Mouse (Mus musculus): ENCODE data around the gene Farp1.
"Not testable (repeated sequence)": the region's sequence is repeated elsewhere in the genome, so short reads cannot be mapped to it uniquely, and the experiment has no call there.

Farp1 gene

DNA sequence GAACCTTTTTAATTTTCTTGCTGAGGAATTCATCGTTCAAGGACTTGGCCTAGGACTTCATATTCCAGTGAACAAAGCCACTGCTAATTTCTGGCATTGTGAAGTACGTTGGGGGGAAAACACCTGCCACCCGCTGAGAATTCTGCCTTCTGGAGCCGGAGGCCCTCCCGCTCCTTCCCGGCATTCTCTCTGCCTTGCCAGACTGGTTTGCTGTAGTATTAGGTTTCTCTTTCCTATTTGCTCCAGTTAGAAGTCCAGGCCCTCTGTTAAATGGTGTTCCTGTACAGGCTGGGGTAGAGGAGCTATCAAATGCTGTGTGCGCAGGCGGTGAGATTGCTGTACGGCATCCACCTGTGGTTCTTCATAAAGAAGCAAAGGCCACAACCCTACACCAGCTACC lies 68.5 kb downstream of the Farp1 start:
- DNase-seq (ENCODE audit: extremely low read depth, low read depth): no peak

GRCm38 (mm10) chr14:121104760-121105329 lies 69.8 kb downstream of the Farp1 start:
- no peak for DNase-seq (ENCODE audit: extremely low read depth, low read depth)

DNA sequence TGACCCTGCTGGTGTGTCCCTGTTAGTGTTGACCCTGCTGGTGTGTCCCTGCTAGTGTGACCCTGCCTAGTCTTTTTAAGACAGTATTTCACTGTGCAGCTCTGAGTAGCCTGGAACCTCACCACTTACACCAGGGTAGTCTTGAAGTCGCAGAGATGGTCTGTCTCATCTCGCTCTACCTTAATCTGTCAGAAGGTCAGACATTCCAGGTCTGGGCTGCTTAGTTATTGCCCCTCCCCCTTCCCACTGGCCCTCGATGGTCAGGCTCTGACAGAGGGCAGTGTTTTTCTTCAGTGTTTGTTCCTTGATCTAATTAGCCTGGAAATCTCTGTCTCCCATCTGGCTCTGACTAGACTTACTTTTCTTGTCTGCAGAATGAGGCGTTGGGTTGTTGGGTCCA lies 71.9 kb downstream of the Farp1 start:
- DNase-seq (ENCODE audit: extremely low read depth, low read depth): no peak

- DNase-seq (ENCODE audit: extremely low read depth, low read depth): no peak
These were observed 72.8 kb downstream of the Farp1 start for GRCm38 (mm10) chr14:121107707-121108285.

DNA sequence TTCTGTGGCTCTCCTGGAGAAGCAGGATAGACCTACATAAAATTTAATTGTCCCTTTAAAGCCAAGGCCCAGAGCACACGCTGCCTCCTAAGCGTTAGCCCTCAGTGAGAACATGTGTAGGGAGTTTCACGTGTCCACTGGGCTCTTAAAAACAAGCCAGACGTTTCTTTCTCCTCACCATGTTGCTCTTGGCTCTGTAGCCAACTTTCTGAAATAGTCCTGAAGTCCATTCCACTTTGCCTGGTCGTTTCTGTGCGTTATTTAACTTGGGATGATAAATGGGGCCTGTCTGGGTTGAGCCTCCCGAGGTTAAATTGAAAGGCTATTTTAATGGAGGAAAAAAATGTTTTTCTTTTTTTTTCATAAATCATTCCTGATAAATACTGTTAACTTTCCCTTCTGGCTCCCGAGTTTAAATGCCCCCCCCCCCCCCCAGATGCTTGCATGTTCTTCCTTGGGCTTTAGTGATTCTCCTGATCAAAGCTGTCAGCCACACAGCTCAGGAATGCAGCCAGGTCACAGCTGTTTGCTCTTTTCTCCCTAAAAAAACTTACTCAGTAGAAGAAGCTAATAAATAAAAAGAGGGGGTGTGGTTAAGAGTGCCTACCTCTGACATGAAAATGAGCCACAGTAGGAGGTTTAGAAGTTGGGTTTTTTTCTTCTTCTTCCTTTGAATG lies 73.6 kb downstream of the Farp1 start:
- no peak for DNase-seq (ENCODE audit: extremely low read depth, low read depth)

GRCm38 (mm10) chr14:121109116-121109504 lies 74.1 kb downstream of the Farp1 start:
- no peak for DNase-seq (ENCODE audit: extremely low read depth, low read depth)

DNA sequence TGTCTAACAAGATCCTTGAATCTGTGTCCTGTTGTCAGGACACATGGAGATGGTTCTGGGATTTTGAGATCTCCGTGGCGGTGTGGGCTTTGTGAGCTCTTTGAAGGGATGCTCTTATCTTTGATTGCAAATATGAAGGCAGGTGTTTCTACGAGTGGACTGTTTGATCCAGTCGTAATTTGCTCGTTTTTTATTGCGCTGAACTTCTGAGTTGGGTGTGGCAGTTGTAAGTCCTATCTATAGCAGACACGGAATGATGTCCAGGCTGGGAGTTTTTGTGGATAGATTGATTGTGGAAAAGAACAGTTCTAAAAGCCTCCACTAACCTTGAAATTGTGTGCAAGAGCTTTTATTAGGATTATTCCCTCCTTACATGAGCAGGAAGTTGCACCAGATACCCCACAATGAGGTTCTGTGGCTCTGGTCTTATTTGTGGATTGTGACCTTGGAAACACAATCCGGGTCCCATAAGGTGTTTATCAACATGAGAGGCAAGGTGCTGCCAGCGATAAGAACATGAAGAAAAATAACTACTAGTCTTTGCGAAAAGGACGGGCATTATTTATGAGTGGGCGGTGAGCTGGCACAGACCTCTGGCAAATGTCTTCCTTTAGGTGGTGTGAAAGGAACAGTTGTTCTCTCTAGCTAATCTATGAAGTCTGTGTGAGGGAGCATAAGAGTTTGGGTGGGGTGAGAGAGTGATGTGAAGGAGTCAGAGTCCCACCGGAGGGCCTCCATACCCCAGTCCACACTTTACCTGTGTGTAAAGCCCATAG lies 75.7 kb downstream of the Farp1 start:
- DNase-seq (ENCODE audit: extremely low read depth, low read depth): no peak

GRCm38 (mm10) chr14:121112061-121112460 lies 77.1 kb downstream of the Farp1 start:
- no peak for DNase-seq (ENCODE audit: extremely low read depth, low read depth)

GRCm38 (mm10) chr14:121113785-121114184 lies 78.8 kb downstream of the Farp1 start:
- DNase-seq (ENCODE audit: extremely low read depth, low read depth): no peak

- DNase-seq (ENCODE audit: extremely low read depth, low read depth): no peak
These were observed 81.7 kb downstream of the Farp1 start for GRCm38 (mm10) chr14:121116696-121117095.

DNA sequence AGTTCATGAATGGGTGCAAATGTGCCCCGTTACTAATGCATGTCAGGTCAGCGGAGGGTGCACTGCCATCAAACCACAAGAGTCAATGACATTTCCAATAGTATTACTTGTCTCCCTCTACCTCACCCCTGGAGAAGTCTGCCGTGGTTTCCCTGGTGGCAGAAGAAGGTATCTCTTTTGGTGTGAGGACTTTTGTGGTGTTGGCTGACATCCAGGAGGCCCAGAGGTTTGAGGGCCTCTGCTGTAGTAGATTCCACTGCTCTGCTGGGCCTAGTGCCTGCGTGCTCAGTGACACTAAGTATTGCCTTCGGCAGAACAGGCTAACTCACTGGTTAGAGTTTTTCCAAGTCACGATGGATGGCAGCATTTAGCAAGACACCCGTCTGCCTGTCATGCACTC lies 83.9 kb downstream of the Farp1 start:
- DNase-seq (ENCODE audit: extremely low read depth, low read depth): no peak

- DNase-seq (ENCODE audit: extremely low read depth, low read depth): no peak
These were observed 86.7 kb downstream of the Farp1 start for GRCm38 (mm10) chr14:121121664-121122063.

DNA sequence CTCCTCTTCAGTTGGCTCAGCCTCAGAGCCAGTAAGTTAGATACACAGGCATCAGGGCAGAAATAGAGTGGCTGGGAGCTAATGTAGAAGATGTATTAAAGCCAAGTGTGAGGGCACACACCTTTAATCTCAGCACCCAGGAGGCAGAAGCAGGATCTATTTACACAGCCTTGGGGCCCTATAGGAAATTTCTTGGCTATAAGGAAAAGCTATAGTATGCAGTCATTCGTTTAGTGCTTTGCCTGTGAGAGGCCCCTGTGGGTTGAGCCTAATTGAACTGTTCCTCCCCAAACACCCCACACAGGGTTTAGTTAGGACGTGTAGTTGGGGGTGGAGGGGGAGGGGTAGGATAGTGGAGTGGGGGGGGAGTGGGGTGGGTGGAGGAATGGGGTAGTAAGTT lies 87.9 kb downstream of the Farp1 start:
- no peak for DNase-seq (ENCODE audit: extremely low read depth, low read depth)

DNA sequence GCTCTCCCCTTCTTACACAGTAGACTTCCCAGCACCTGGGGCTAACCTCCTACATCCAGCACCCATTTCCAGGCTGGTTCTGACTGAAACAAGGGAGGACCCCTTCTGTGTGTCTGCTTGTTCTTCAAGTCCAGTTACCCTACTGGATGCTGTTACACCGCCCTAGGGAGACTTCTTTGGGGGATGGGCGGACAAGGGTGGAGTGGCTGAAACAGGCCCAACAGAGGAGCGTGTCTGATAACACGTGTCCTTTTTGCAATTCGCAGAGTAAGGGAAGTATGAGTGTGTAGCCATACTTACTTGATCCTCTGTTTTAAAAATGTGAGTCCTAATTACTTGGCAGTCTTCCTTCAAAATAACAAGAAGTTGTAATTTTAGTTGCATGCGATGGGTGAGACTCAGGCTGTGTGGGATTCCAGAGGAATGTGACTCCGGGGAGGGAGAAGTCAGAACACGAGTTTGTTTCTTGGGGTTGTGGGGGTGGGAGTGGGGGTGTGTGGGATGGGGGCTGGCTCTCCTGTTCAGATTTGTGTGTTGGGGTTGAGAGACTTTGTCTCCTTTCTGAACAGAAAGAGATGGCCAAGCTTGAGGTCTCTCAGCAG lies 89.5 kb downstream of the Farp1 start:
- DNase-seq (ENCODE audit: extremely low read depth, low read depth): no peak

GRCm38 (mm10) chr14:121125651-121126050 lies 90.7 kb downstream of the Farp1 start:
- no peak for DNase-seq (ENCODE audit: extremely low read depth, low read depth)

DNA sequence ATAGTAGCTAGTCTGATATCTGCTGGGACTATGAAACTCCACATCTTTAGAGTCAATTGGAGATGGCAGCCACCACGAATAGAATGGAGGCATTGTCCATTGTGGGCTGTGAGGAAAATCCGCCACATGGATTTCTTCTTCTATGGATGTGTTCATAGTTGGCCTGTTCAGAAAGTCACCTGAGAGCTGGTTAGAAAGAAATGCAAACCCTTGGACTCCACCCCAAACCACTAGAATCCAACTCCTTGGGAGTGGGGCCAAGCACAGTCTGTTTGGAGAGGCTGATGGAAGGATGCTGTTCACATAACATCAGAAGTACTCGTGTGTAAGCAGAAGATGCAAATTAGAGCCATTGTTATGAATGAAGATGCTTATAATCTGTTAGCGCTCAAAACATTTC lies 91.3 kb downstream of the Farp1 start:
- no peak for DNase-seq (ENCODE audit: extremely low read depth, low read depth)

DNA sequence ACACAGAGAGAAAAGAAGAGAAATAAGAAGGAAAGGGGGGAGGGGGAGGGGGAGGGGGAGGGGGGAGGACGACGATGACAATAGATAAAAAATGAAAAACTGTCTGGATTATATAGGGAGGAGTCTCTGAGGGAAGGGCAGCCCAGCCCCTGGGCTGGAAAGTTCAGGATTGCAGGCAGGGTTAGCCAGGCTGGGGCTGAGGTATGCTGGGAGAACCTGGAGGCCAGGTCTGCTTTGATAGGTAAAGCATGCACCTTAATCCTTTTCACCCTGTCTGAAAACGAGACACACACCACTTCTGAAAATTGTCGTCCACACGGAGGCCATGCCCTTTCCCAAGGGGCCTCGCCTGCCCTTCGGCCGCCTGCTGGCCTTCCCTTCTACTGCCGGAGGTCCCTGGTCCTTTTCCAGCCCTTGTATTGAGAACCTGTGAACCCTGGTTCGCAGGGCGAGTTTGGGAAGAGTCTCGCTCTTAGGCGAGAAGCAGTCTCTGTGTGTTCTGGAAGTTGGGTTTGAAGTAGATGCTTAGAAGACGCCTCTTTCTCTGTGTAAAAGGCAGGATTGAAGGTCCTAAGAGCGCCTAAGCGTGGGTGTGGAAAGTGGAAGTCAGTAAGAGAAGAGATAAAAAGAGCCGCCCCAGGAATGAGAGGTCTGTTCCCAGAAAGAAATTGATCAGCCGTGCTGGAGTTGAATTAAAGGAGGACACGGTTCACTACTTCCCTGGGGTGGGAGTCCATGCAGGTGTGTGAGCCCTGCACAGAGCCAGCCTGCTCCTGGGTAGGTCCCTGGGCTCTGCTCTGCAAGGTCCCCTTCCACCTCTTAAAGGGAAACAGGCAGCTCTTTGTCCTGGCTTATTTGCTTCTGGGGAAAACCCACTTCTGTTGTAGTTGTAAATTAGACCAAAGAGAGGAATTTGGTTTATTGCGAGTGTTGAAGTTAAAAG lies 94.1 kb downstream of the Farp1 start:
- DNase-seq (ENCODE audit: extremely low read depth, low read depth): no peak

- not testable (repeated sequence) for DNase-seq (ENCODE audit: extremely low read depth, low read depth)
These were observed 95.4 kb downstream of the Farp1 start for GRCm38 (mm10) chr14:121130351-121130750.

DNA sequence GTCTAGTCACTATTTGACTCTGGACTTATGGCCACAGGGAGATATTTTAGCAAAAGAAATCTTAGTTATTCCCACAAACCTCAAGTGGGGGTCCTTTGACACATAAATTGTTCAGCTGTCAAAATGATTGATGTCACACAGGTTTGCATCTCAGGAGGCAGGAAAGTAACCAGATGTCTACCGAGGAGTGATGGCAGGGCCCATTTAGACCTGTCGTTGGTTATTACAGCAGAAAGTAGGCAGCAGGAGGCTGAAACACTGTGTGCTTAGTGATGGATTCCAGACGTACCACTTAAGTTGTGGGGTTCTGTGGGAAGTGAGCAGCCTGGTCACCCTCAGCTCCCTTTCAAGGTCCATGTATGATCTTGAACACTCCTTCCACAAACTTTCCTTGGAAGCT lies 99.4 kb downstream of the Farp1 start:
- DNase-seq (ENCODE audit: extremely low read depth, low read depth): no peak

DNA sequence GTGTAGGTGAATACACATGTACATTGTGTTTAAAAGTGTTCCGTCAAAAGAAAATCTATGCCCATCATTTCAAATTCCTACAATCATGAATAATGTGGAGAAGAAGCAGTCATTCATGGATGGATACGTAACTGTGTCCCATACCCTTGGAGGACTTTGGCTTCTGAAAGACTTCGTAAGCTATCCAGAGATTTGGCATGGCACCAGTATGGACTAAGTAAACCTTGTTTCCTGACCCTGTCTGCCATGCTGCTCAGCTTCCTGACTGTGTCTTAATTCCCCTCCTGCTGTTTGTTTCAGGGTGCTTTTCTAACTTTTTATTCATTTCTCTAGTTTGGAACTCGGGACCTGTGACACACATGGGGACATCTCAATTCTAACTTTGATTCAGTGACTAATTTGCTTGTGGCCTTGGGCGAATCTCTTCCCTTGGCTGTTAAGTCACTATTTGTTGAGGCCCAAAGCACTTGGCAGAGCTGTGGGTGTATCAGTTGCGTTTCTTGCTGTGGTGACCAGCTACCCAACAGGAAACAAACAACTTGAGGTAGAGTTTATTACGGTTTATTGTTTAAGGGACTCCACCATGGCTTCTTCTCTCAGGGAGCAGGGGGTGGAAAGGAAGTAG lies 108.9 kb downstream of the Farp1 start:
- no peak for DNase-seq (ENCODE audit: extremely low read depth, low read depth)

Measured in MEL-GATA-1-ER (cell line).